Mouse (Mus musculus) MN1 (cell line): Measurements from ENCODE around the gene Bcam.

Experiments
- DNase-seq: peaks from one replicate; pipeline ENCODE4 v3.0.0-alpha.2; 2016; ENCODE audit warnings: low spot score

Bcam gene

DNA sequence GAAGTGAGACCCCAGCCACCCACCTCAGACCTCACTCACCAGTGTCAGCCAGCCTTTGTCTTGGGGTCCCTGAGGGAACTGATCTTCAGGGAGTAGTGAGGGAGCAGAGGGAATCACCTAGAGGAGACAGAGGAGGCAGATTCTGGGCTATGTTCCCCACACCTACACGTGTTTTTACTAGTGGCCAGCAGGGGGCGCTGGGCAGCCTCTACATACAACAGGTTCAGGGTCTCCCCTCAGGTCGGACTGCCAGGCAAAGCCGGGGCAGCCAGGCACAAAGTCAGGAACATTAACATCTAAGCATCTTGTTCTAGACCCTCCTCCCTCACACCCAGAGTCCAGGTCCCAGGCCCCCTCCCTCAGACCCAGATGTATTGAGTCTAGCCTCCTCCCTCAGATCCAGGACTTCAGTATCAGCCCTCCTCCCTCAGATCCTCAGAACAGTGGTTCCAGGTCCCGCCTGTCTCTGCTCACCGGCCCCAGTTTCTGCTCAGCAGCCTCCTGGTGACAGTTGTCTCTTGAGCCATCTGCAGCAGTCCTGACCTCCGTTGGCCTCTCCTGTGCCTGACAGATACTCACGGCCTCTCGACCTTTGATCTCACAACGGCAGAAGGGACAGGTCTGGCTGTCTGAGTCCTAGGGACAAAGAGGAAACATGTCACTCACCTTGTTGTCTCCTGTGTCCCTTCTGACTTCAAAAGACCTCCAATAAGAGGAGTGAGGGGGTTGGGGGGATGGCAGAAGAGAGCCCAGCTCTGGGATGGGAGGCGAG, 14.1 kb upstream of the Bcam start:
- no peak for DNase-seq

DNA sequence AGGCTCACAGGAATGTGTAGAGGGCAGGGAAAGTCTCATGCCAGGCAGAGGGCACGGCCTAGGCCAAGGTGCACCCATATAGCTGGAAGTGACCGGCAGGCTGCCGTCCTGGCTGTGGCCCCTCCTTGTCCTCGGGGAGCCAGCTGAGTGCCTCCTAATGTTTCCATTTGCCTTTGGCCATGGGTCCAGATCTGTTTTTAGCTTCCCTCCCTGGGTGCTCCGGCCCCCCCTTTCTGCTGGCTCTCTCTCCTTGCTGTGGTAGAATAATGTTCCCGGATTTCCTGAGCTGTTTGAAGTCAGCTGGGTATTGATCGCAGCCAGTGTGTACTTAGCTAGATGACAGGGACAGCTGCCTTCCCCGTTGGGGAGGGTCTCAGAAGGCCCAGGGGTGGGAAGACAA, 12.8 kb upstream of the Bcam start:
- DNase-seq = no peak

DNA sequence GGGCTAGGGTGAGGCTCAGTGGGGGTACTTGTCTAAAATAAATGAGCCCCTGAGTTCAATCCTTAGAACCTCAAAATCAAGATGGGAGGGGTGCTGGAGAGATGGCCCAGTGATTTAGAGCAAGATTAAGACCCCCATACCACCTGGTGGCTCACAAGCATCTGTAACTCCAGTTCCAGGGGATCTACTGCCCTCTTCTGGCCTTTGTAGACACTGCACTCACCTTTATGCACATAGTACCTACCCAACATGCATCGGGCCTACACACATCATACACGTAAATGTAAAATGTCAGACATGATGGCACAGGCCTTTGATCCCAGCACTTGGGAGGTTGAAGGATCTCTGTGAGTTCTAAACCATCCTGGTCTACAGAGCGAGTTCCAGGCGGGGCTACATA, 11.8 kb upstream of the Bcam start:
- no peak for DNase-seq

DNA sequence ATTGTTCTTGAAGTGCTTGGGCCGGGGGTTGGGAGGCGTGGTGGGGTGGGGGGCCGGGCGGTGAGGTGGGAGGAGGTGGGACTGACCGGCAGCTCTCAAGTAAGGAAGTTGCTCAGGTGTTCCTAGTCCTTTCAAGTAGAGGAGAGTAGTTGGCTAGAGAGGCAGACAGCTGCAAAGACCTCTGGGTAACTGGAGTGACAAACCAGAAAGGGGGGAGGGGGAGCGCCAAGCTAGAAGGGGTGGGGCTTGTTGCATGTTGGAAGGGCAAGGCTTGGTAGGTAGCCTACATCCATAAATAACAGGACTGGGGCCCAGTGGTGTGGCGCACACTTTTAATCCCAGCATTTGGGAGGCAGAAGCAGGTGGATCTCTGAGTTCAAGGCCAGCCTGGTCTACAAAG, 10.9 kb upstream of the Bcam start:
- no peak for DNase-seq

DNA sequence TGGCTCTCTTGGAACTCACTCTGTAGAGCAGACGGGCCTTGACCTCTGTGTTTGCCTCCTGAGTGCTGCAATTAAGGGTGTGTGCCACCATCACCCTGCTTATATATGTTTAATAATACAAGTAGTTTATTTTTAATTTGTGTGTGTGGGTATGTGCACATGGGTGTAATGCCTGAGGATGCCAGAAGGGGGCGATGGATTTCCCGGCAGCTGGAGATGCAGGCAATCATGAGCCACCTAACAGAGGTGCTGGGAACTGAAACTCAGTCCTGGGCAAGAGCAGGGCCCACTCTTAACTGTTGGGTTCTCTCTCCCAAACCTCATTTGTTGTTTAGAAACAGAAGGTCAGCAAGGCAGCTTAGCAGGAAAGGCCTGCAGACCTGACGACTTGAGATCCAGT, 9.1 kb upstream of the Bcam start:
- no peak for DNase-seq

DNA sequence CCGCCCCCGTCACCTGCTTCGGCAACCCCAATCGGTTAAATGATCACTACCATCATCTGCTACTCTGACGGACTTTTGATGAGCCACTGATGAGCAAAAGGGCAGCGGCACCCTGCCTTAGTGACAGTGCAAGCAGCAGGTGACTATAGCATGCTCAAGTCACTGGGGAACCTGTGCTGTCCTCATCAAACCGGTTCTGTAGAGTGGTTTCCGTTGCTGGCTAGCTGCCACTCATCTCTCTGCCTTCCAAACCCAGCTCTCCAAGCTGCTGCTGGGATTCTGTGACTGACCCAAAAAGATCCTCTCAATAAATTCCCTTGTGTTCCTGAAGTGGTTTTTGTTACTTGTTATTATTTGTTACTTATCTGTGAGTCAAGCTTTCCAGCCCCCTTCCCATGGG, 7.8 kb upstream of the Bcam start:
- no peak for DNase-seq

DNA sequence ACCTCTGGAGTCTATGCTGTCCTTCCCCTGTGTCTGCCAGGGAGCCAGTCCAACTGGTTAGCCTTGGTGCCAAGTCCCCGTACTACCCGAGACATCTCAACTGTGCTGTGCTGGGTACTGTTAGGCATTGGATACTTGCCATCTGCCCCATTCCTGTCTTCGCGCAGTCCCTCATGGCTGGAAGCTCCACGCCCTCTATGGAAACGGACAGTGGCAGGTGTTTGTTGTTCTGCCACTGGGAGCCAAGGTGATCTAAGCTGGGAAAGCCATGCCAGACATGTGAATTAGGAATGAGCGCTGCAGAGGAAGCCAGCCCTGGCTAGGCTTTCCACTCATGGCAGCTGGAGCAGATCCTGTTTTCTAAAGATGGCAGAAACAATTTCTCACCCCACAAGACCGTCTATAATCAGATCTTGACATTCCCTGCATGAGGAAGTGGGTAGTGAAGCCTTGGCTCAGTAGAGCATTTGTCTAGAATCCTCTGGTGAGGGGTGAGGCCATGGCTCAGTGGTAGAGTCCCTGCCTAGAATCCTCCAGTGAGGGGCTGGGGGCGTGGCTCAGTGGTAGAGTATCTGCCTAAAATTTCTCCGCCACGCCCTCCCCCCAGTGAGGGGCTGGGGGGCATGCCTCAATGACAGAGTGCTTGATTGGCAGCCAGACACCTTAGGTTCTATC, 6.4 kb upstream of the Bcam start:
- no peak for DNase-seq

DNA sequence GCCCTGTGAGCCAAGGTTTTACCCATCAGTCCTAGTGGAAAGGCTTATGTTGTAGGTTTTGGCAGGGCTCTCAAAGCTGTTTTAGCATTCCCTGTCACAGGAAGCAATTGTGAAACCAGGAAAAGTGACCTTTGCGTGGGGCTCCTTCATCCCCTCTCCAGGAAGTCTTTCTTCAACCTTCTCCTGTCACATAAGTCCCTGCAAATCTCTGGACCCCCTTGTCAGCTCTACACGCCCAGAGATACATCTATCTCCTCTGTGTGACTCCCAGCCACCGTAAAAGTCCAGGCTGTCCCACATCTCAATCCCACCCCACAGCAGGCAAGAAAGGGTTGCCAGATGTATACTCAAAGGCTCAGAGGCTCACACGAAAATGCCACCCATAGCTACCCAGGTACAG, 866 bp upstream of the Bcam start:
- DNase-seq = no peak

DNA sequence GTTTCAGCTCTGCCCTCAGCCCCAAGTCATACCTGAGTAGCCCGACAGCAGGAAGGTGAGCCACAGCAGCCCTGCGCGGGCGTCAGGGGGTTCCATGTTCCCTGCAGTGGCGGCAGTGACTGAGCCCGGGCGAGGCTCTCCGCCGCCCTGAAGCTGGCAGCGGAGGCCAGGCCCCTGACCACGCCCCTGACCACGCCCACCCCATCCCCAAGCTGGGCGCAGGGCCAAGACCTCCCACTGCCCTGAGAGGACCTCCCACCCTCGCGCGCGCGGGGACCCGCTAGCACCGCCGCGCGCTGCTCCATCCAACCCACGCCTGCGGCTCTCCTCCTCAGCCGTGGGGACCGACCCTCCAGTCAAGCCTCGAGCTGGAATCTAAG, 451 bp downstream of the Bcam start:
- DNase-seq = peak; percentile 45

DNA sequence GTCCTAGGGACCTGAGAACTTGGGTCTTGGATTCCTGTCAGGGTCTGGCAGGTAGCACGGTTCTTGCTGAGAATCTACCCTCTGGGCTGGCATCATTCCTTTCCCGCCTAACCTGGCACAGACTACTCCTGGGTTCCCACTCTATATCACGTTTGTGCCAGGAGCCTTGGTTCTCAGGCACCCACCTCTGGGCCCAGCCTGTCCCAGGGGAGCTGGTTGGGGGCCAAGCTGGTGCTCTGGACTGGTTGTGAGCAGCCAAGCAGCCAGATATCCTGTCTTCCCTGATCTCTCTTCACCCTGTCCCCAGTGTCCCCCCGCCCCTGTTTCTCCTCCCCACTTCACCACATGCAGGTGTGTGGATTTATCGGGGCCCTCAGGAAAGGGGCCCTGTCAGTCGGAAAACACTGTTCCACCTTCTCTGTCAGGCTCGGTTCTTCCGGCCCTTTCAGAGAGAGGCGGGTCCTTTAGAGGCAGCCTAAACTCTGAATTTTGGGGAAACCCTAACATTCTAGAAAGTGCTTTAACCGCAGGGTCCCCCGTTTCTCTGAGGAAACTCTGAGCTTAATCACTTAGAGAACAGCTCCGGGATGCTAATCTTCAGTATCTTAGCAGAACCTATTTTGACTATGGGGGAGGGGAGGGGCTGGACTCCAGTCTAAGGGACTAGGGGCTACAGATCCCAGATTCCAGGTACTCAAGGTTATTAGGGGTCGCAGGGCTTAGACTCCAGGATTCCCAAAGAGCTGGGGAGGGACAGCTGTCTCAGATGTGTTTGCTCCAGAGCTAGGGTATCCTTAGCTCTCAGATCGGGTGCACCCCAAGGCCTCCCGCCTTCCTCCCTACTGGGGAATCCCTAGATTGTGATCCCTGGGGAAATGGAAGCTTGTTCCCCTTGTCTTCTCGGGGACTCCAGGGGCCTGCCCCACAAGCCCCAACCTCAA, 1.1 kb downstream of the Bcam start:
- no peak for DNase-seq

DNA sequence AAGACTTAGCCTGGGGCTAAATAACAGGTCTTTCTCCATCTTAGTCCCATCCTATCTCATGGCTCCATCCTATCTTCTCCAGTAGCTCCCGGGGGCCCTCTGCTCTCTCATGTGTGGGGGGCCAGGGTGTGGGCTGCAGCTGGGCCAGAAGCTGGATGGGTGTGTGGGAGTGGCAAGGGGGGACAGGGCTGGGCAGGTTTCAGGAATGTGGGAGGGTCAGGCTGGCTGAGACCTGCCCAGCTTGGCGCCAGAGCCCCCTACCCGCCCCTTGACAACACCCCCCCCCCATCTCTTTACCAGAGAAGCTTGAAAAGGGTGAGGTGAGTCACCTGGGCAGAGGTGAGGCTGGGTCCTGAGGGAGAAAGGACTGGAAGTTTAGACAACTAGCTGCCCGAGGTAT, 1.8 kb downstream of the Bcam start:
- DNase-seq = no peak

DNA sequence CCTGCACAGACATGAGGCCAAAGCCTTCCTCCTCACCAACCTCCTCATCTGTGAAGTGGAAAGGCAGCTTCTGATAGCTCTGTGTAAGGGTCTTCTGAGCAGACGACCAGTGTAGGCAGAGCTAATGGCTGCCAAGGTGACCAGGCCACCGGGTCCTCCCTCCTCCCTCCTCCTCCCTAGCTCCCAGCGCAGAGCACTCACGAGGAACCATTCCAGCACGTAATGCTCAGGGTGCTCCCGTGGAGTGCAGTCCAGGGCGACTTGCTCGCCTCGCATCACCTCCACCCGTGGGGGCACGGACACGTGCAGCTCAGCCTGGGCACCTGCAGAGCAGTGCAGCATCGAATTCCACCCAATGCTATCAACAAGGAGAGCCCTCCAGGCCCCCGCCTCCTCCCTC, 2.6 kb downstream of the Bcam start:
- DNase-seq = no peak

DNA sequence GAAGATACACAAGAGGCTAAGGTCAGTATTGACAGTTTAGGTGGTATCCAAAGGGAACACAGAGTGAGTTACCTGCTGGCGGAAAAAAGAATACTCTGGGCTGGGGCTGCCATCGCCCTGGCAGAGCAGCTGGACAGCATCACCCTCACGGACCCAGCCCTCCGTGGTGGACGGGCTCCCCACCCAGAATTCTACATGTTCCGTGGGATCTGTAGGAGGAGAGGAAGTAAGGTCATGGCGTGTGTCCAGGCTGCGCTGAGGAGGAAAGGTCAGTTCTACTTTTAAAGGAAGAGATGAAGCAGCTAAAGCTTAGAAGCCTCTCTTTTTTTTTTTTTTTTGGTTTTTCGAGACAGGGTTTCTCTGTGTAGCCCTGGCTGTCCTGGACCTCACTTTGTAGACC, 6.2 kb downstream of the Bcam start:
- no peak for DNase-seq

DNA sequence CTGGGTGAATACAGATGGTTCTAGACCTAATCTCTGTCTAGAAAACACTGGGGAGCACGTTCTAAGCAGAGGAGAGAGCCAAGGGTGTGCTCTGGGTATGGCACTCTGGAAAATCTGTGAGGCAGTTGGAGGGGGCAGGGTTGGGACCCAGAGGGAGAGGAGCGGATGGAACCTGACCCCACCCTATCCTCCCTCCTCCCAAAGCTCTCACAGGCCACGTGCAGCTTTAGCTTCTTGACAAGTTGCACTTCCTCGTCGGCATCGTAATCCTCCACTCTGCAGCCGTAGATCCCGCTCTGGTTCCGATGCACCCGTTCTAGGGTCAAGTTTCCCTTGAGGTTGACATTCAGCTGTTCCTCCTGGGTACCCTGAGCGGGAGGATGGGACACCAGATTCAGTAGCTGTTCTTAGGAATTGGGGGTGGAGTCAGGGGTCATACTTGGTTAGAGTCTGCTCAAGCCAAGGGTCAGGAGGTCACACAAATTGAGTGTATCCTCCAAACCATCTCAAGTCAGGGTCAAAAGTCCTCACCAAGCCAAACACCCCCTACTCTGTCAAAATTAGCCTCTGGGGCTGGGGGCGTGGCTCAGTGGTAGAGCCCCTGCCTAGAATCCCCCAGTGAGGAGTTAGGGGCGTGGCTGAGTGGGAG, 6.9 kb downstream of the Bcam start:
- DNase-seq = no peak

DNA sequence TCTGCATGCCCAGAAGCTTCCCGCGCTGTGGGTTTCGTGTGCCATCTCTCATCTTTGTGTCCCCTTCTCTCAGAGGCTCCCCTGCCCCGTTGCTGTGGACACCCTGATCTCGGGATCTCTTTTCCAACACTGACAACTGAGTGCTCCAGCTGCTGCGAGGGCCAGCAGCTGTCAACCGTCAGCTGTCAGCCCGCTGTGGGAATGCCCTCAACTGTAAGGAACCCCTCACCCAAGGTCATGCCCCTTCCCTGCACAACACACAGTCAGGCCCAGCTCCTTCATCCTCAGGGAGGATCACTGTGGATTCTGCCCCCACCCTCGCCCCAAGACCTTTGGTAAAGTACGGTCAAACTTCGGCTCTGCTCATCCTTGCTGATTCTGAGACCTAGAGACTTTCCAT, 8.5 kb downstream of the Bcam start:
- no peak for DNase-seq

DNA sequence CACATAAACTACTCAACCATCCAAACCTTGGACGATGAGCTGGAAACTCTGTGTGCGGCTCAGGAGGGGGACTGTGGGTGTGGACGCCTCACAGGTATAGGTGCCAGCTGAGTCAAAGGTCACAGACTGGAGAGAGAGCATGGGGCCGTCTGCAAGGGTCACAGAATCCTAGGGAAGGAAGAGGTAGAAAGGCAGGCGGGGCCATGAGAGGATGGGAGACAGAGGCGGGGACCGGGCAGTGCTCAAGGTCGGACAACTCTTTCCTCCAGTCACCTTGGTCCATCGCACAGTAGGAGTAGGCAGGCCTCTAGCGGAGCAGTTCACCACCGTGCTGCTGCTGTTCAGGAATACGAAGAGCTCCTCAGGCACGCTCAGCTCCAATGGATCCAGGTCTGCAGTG, 10.8 kb downstream of the Bcam start:
- DNase-seq = no peak

DNA sequence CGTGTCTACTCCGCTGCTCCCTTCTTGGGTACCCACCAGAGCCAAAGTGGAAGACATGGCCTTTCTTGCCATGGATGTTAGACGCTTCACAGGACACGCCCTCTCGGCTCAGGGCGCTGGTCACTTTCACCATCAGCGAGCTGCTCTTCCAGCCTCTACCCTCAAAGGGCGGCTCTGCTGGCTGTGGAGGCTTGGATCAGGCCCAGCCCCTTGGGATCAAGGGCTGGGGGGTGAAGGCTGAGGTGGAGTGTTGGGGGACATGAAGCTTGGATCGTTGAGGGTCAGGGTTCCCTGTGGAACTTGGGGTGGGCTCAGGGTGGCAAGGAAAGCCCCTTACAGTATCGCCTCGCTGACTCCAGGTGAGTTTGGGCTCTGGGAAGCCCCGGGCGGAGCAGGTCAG, 12.2 kb downstream of the Bcam start:
- DNase-seq = no peak

DNA sequence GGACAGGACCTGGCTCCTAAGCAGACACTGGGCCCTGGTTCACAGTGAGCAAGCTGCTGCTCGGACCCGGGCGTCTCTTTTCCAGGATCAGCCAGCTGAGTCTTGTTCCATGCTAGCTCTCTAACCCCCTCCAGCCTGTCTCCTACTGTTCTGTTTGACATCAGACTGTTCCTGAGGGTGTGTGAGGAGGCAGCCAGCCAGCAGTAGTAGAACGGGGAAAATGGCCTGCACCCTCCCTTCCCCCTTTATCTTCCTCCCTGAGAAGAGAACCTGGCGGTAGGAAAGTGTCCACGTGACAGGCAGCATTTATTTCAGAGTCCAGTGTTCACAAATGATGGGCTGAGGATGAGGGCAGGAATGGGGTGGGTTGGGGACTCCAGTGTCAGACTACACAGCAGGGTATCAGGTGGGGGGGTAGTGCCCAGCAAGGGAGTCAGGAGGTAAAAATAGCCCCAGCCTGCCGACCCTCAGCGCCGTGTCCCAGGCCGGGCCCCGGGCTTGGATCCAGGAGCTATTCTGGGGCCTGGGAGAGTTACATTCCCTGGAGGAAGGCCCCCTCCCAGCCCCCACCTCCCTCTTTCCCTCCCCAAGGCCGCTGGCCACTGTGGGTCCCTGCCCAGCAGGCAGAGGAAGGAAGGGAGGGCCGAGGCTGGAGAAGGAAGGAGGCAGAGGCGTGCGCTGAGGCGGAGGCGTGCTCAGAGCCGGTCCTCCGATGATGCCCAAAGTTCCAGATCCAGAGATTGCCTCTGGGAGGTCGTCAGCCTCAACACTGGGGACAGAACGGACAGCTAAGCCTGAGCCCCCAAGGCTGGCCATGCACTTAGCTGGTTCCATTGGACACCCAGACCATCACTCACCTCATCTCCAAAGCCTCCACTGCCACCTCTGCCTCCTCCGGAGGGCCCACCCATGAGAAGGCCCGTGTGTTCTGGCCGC, 14.7 kb downstream of the Bcam start:
- DNase-seq = no peak

DNA sequence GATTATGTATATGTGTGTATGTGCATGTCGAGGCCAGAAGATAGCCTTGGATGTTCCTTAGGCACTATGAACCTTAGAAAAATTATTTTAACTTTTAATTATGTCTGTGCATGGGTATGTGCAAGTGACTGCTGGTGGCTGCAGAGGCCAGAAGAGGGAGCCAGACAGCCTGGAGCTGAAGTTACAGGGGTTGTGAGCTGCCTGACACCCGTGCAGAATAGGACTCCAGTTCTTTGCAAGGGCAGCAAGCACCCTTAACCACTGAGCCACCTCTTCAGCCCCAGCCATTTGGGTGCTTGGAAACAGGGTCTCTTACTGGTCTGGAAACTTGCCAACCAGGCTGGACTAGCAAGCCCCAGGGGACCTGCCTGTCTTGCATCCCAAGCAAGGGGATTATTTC, 15.8 kb downstream of the Bcam start:
- no peak for DNase-seq

DNA sequence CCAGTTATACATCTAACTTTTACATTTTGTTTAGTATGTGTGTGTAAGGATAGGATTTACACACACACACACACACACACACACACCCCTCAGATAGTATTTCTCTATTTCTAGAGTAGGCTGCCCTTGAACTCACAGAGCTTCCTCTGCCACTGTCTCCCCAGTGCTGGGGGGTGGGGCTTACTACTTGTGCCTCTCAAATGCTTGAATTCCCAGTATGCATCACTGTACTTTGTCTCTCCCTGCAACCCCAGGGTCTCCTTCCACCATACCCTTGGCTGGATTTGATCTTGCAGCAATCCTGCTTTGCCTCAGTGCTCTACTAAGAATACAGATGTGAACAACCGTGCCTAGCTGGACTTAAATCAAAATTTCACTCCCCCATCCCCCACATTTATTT, 16.8 kb downstream of the Bcam start:
- DNase-seq = no peak

DNA sequence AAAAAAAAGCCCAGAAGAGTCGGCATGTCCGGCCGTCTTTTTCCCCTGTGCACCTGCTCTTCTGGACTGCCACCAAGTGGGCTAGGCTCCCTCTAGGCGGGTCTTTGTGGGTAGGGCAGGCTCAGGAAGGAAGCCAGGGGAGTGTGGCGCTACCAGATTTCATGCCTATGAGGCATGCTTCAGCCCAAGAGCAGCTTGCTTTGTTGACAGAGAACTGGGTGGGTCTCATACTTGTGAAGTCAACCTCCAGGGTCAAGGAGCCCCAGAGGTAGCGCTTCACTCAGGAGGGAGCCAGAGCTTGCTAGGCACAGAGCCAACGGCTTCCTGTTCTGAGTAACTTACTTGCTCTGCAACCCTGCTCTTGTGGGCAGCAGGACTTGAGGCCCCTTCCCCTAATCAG, 17.2 kb downstream of the Bcam start:
- DNase-seq = no peak
